Mouse (Mus musculus) brain, embryonic 14.5 days (tissue): ENCODE results near the gene Aebp2.

Experiments used
- CTCF ChIP-seq: fragments of 200-500 bp; IDR thresholded peaks from 2 replicates; pipeline ENCODE4 v1.5.1; 2012; ENCODE audit warnings: inconsistent platforms, mild to moderate bottlenecking, moderate library complexity, borderline replicate concordance; ENCODE audit not compliant: insufficient read depth, insufficient read length; ENCODE audit errors: extremely low read depth
- POLR2A ChIP-seq: fragments of 200-500 bp; IDR thresholded peaks from 2 replicates; pipeline ENCODE4 v1.6.1; 2012; ENCODE audit warnings: mild to moderate bottlenecking, inconsistent platforms, borderline replicate concordance; ENCODE audit not compliant: poor library complexity, insufficient read depth, insufficient read length, severe bottlenecking; ENCODE audit errors: extremely low read depth

DNA sequence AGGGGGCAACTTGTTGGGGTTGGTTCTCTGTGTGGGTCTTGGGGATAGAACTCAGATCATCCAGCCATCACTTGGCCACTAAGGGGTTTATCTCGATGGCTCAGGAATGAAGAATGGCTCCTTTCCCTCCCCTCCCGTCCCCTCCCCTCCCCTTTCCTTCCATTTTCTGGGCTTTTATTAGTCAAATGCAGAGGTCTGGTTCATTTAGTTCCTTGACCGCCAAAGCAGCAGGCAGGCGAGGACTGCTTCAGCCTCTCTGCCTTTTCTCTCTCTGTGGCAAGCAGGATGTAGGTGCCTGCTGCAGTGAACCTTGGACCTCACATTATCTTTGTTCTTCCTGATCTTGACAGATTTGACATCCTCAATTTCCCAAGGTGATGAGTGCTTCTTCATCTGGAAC is 54.6 kb downstream of the Aebp2 start:
- TF ChIP-seq POLR2A (no peak), CTCF (no peak)
